Mouse (Mus musculus) left cerebral cortex, adult 18-20 months (tissue): ENCODE results near the gene Rnaset2a. TPM values are rescaled to one million over a fixed set of nuclear protein-coding genes. Genes with fewer than 3 reads are reported as not detected.
"Not testable (repeated sequence)": the region's sequence is repeated elsewhere in the genome, so short reads cannot be mapped to it uniquely, and the experiment has no call there.

Experiments
- DNase-seq, 2 experiments: peaks; one replicate each; pipeline ENCODE4 v3.0.0; 2021 to 2022; ENCODE audit warnings: low spot score in 2 of 2, mixed read lengths in 1 of 2
- total RNA-seq, 2 experiments: library from RNA; stranded (reverse); gene quantifications; 2 replicates each; pipeline ENCODE4 v1.2.3; 2021

The Rnaset2a gene
- total RNA-seq, 2 experiments from 2014 or later = 4.9 to 6.7 TPM

DNA sequence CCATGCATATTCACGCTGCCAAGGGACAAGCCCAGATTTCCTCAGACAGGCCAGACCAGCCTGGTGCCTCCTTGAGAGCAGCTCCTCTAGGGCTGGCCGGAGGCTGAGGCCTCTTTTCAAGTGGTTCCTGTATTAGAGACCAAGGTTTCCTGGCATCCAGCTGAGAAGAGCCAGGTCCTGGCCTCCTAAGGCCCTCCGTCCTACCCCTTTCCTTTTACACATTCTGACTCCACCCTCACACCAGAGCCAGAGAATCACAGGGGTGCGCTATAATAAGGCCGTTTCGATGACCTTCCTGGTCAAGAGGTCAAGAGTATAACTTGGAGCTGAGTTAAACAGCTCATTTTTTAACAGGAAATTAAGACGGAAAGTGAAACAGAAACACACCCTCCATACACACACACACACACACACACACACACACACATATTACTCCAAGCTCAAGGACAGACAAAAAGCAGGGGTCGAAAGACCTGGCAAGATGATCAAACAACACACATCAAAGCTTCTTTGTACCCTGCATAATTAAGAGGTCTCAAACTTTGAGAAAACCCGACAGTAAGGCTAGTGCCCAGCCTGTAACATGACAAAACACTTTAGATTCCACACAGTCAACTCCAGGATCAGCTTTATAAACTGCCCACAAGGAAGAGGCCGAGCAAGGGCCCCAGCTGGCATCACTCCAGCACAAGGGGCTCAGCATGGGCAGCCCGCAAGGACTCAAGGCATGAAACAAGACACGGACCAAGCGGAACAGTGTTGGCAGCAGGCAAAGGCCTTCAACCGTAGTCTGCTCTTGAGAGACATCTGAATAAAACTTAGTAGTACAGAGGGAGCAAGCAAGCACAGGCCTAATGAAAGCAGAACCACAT lies 3.9 kb downstream of the Rnaset2a start:
- DNase-seq = not testable (repeated sequence)

DNA sequence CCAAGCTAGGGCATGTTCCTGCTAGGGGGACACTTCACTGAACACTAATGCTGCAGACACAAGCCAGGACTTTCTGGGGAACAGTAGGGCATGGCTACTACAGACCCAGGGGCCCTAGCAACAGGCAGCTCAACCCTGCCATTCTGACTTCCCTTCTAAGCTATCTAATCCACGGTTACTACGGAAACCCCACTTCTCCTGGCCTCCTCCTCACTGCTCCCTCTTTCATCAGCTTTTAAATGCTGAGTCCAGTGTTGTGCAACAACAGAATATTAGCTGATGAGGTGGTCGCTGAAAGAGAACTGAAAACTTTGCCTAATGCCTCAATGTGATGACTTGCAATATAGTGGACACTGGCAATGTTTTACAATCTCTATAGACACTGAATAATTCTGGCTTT lies 7.7 kb downstream of the Rnaset2a start:
- not testable (repeated sequence) for DNase-seq

DNA sequence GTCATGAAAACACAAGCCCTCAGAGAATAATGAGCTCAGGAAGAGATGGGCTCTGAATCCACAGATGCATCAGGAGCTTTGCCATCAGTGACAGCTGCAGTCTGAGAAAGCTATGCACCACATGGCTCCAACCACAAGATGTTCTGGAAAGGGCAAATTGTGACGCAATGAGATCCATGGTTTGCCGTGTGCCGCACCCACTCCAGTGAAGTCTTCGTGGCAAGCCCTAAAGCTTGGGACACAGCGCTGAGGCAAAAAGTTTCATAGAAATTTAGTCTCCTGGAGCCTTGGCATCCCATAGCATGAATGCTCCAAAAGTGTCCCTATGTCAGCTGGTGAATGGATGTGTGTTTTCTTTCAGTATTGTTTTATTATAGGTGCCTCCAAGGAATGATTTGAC lies 9.8 kb downstream of the Rnaset2a start:
- DNase-seq = not testable (repeated sequence)

DNA sequence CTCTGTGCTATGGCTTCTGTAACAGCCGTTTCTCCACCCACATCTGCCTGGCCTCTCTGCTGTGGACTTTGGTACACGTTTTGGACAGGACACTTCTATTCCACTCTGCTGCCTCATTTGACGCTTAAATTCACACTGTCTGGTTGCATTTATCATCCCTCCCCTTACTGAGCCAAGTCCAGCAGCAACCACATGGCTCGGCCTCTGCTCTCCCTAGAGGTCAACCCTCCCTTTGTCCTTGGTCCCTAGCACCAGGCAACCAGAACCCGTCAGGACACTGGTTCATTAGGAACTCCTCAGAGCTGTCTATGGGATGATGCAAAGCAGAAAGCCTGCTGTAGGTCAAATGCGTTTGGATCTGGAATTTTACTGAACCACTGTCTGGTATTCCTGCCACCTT lies 17.0 kb downstream of the Rnaset2a start:
- not testable (repeated sequence) for DNase-seq

DNA sequence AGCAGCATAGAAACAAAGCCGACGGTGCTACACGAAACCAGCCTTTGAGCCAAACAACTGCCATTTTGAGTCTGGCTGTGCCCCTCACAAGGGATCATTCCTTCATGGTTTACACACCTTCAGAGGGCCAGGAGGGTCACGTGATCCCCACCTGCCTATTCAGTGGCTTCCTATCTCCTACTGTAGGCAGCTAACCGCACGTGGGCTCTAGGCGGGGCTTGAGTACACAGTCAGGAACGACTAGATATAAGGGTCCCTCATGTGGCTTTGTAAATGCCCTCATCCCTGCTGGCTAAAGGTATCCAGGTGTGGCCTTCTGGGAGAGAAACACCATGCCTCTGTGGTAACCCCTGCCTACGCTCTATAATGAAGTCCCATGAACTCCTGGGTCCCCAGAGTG lies 18.3 kb downstream of the Rnaset2a start:
- DNase-seq = not testable (repeated sequence)

DNA sequence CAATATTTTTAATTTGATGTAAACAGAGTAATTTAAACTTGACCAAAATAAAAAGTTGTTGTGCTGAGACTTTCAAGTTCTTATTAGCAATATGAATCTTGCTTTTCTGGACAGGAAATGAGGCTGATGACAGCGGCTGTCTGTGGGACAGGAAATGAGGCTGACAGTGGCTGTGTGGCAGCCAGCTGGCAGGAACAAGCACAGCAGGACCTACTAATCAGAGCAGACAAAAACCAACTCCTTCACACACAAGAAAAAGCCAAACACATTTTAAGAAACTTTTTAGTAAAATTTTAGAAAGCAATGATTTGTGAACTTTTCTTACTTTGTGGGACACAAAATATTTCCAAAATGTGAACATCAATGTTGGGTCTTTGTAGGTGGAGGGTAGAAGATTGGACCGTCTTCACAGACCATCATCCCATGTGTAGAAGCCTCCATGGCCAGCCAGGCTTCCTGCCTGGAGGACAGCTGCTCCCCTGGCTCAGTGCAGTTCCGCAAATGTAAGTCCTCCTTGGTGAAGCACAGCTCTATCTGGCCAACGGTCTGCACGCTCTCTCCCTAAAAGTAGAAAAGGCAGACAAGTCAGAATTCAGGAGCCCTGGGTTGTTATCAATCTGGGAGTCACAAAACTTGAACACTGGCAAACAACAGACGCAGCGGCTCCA lies 19.4 kb downstream of the Rnaset2a start:
- not testable (repeated sequence) for DNase-seq

DNA sequence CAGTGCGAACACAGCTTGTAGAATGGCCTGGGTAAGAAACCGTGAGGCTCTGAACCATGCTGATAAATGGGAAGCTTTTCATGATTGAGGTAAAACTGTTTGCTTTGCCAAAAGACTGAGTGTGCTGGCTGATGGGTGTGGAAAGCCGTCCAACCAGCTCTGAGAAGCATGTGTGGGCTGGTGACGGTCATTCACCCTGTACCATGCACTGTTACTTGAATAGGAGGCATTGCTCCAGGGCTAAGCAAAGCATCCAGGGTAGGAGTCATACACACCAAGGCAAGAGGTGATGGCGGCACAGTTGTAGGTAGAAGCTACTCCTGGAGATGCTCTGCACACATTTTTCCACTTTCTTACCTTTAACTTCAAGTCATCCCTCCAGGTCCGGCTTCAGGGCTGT lies 23.3 kb downstream of the Rnaset2a start:
- DNase-seq = not testable (repeated sequence)

DNA sequence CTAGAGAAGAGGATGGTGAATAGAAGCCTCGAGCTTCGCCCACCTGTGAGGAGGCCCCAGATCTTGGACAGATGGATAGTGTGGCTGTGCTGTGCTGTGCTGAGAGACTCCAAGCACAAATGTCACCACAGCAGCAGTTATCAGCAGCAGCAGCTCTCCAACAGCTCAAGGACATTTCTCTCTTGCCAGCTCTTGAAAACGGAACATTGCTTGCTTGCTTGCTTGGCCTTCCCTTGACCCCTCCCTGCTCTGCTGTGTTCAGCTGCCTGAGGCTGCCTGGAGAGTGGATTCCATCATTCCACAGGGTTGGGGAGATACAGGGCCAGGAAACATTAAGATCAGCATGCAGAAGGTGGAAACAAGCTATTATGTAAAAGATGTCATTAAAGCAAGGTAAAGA lies 24.9 kb downstream of the Rnaset2a start:
- DNase-seq = not testable (repeated sequence)

DNA sequence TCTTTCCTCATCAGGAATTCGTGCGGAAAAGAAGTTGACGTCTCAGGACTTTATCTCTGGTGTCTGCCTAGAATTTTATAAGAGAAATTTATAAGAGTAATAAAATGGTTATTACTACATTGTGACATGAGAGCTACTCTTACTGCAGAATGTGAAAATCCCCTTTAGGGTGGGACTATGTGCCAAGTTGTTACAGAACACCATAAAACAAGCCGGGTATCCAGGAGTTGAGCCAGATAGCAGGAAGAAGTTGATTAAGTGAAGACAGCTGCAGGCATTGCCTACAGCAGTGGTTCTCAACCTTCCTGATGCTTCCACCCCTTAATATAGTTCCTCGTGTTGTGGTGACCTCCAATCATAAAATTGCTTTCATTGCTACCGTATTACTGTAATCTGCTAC lies 31.0 kb downstream of the Rnaset2a start:
- not testable (repeated sequence) for DNase-seq

DNA sequence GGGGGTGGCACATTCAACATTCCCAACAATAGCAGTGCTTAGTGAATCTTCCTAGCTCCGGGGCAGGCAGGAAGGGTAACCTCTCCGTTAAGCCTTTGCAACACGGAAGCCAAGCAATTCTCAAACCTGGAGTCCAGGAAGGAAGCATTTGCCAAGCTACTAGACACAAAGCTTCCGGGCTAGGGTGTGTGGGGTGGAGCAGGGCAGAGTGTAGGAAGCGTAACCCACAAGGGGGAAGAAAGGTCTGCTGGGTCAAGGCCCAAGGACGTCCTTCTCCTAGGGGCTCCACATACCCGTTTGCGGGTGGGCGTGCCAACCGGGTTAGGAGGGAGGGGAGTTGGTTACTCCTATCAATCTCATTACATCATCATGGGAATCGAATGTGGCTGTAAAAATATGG lies 31.5 kb downstream of the Rnaset2a start:
- not testable (repeated sequence) for DNase-seq

DNA sequence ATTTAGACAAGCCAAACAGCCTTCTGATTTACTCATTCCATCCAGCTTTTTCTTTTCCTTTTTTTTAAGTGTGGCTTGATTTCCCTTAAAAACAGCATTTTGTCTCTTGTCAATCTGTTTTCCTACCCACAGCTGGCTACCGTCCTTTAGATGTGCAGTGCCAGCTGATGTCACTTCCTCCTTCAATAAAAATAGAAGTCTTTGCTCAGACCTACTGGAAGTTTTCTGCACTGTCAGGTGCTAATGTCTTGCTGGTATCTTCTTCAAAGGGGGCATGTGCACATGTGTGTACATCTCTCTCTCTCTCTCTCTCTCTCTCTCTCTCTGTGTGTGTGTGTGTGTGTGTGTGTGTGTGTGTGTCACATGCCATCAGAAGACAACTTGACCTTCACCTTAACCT lies 35.7 kb downstream of the Rnaset2a start:
- not testable (repeated sequence) for DNase-seq

DNA sequence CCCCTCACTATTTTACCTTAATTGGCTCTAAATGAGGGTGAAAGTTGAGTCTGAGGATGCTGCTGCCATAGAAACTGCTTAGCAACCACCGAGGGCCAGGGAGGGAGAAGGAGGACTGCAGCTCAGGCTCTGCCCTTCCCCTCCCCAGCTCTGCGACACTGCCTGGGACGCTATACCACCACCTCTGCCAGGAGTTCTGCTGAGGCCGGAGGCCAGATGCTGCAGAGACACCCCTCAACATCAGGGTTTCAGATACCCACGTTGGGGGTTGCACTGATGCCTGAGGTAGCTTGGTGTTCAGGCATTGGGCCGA lies 46.6 kb downstream of the Rnaset2a start:
- not testable (repeated sequence) for DNase-seq

DNA sequence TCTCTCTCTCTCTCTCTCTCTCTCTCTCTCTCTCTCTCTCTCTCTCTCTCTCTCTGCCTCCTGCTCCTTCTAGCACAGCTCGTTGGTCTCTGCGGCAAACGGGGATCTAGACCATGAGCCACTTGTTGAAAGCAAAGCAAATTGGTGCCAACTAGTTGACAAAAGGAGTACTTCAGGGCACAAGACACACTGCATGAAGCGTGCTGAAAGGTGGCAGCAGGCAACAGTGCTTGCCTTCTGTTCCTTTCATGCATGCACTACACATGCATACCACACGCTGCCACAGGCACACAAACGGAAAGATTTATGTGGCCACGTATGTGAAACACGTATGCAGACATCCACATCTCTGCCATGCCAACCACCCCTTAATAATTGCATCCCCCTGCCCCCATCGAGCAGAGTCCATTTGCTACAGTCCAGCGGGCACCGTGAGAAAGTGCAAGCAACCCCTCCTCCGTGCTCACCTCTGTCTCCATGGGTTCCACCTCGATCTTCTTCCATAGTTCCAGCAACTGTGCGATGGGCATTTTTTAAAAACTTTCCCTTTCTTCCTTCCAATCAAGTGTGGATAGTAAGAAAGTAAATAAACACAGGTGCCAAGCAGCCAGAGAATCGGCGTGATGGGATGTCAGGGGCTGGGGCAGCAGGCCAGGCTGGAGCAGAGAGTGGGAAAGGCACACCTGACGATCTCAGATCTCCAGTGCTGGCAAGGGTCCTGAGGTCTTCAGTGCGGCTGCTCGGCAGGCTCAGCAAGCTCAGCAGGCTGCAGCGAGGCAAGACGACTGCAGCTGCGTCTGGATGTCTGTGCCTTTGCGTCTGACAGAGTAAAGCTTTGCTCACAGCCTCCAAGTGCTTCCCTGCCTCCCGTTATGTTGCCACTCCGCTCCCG lies 47.2 kb downstream of the Rnaset2a start:
- not testable (repeated sequence) for DNase-seq

DNA sequence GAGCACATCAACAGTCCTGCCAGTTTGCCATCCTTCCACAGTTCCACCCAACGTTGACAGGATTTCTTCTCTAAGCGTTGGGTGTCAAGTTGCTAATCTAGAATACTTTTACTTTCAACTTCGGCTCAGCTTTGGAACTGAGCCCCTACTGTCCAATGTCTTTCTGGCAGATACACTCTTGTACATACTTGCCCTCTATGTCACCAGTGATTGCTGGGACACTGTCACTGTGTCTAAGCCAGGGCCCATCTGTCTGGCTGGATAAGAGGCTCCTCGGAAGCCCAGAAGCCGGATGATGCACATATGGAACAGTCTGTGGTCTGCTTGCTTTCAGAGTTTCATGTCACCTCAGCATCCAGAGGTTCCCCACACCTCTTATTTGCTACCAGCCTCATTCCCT lies 51.7 kb downstream of the Rnaset2a start:
- not testable (repeated sequence) for DNase-seq

DNA sequence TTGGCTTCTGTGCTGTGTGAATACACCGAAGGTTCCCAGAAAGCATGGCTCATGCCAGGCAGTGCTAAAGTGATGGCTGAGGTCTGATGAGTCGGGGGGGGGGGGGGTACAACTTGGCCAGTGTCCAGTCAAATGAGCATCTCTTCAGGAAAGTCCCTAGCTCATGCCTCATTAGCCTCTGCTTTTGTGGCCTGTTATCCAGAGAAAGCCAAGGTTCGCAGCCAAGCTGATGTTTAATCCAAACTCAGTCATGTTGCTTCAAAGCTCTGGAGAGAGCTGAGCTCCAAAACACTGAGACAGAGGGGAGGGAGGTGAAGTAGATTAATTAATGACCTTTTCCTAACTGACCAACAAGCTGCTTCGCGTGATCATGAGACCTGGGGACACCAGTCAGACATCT lies 52.2 kb downstream of the Rnaset2a start:
- not testable (repeated sequence) for DNase-seq

DNA sequence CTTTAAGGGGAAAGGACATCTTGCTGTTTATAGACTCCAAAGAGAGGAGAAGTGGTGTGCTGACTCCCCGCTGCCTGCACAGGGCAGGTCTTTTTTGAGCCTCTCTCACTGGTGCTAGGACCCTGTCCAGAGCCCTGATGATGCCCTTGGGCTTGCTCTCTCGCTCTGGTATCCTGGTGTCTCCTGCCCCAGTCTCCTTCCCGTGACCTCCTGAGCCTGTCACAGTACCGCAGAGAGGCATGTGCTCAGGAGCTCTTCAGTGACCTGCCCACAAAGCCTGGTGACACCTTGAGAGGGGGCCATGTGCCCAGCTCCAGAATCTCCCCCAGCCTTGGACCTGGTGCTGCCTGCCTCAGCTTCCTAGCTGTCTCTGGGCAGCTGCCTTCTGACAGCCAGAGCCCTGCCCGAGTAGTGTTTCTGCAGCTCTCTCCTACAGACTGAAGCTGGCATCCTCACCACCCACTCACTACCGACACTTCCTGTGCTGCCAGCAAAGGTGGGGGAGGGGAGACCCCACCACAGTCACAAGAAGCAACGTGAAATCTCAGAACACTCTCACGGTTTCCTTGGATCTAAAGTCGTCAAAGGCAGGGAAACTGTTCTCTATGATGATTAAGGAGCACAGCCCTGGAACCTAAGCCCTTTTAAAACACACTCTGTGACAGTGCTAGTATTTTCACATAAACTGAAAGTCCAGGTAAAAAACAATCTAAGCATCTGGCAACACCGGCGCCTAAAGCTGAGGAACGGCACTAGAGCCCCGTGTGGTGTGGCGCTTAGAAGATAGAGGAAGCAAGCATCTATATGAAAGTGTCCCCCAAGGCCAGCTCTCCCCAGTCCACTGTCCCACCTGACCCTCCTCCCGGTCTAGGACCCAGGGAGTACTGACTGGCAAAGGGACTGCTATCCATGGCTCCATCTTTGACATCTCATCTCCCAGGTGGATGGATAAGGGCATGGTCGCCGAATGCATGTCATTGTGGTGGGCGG lies 55.1 kb downstream of the Rnaset2a start:
- not testable (repeated sequence) for DNase-seq

DNA sequence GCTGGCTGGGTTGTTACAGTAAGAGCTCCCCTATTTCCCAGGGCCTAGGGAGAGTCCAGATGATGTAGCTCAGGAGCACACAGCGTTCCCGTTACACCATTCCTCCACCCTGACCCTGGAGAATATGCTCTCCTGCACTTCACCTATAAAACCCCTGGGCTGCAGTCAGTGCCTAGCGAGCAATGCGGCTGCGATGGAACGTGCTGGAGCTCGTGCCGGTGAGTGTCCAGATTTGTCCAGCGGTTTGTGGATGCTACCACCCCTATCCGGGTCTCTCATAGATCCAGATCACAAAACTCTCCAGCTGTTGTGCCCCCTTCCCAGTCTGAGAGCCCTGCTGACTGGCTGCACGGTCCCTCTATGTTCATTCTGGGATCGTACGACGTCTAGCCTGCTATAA lies 56.6 kb downstream of the Rnaset2a start:
- DNase-seq = not testable (repeated sequence)

DNA sequence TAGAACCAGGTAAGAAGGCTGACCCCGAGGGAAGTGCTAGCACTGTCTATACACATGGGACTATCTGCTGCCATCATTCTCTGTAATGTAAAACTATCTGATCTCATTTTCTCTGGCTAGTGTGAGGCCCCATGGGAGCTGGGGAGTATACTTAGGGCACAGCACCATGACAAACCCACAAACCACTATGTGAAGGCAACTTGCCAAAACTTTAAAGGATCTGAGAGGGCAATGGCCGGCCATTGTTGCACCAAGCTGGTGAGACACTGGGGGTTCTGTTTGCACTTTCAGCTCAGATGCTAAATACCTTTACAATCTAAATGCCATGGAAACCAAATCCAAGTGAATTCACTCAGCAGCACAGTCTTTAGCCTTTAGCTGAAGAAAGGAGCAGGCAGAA lies 78.0 kb downstream of the Rnaset2a start:
- not testable (repeated sequence) for DNase-seq
